Mouse (Mus musculus) cortical plate, adult 2 months (tissue): ENCODE measurements around the gene Als2cl.

Experiments used
- CTCF ChIP-seq: fragments of 200-500 bp; IDR thresholded peaks from 2 replicates; pipeline ENCODE4 v1.5.1; 2011; ENCODE audit warnings: mild to moderate bottlenecking, control low read depth, low read length; ENCODE audit not compliant: insufficient read depth; ENCODE audit errors: extremely low read depth
- POLR2A ChIP-seq: fragments of 200-500 bp; IDR thresholded peaks from 2 replicates; pipeline ENCODE4 v1.6.1; 2011; ENCODE audit warnings: mild to moderate bottlenecking, low read length, control low read depth; ENCODE audit not compliant: insufficient read depth; ENCODE audit errors: extremely low read depth

DNA sequence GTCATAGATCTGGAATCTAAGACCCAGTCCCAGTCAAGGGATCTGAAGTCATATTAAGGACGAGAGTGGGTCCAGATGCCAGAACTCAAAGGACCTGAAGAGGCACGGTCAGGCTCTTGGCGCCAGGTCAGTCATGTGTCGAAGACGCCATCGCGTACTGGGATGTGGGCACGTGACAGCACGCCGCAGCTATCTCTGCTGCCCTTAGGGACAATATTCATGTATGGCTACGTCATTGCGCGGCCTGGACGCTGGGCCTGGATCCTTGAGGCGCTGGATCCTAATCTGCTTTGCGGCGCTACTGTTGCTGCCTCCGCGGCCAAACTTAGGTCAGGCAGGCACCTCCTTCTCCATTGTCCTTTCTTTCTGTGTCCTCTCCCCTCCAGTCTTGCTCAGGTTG is 45.3 kb upstream of the Als2cl start, which contains the start of gene Prss45:
- TF ChIP-seq CTCF (no peak), POLR2A (no peak)
